Comparison of ENCODE assay signal across 12 mouse cellular contexts in genomic region chr6:13288500-13288899, GRCm38 (mm10).
A peak's percentile ranks its signal among the peaks of the same experiment; 100 is the strongest.
DNase-seq lines count a peak whose midpoint lies in the region; ATAC-seq and TF ChIP-seq lines count a peak whose summit lies in the region.
"Had no signal": no experiment of that assay in that cellular context is flagged by ENCODE, and none has a peak within 500 bp of the region (broad histone marks: within the 10 kb centered on the region; RNA-seq: fewer than 3 reads in every experiment).

No protein-coding gene starts in this region.

- no peaks in the 10 kb centered on the region for H3K36me3 ChIP-seq in hindbrain, postnatal 0 days (ENCODE audit: insufficient read depth, low read length)
- no peaks in the 10 kb centered on the region for H3K36me3 ChIP-seq in hindbrain, embryonic 13.5 days
- no peaks in the 10 kb centered on the region for H3K36me3 ChIP-seq in lung, postnatal 0 days (ENCODE audit: insufficient read depth, low read length)

- peak; percentile 66 for DNase-seq in hindbrain, postnatal 0 days (ENCODE audit: low spot score)
- DNase-seq in fat pad, adult 2 months (ENCODE audit: extremely low read depth, low read depth, low spot score) = peak; percentile 23
- peak; percentile 17 to 65 for DNase-seq in heart, postnatal 14 days
- peak; percentile 86 for DNase-seq in lung, postnatal 0 days (ENCODE audit: low spot score)
- DNase-seq in spleen, postnatal 10 days (ENCODE audit: low spot score in 2 of 2) = no peak
- DNase-seq in ovary, postnatal 14 days (ENCODE audit: low spot score) = no peak
- DNase-seq in testis, postnatal 14 days (ENCODE audit: low spot score) = no peak
- DNase-seq: gastrocnemius, postnatal 10 days; right cerebral cortex, adult 18-20 months; thymus, postnatal 25 days had no signal

- ATAC-seq in hindbrain, postnatal 0 days = peak; percentile 56
- no peak for ATAC-seq in hindbrain, embryonic 13.5 days (ENCODE audit: low FRiP score)
- peak; percentile 95 for ATAC-seq in lung, postnatal 0 days
- ATAC-seq: midbrain, embryonic 16.5 days had no signal

- H3K27ac ChIP-seq in hindbrain, postnatal 0 days = no peak overlapping the region
- no peak overlapping the region for H3K27ac ChIP-seq in hindbrain, embryonic 13.5 days
- no peak overlapping the region for H3K27ac ChIP-seq in lung, postnatal 0 days (ENCODE audit: low read length)

- H3K9ac ChIP-seq in hindbrain, postnatal 0 days (replicated peaks; ENCODE audit: low read length) = no peak overlapping the region
- H3K9ac ChIP-seq in hindbrain, embryonic 13.5 days = no peak overlapping the region
- H3K9ac ChIP-seq in lung, postnatal 0 days (replicated peaks; ENCODE audit: low read depth) = no peak overlapping the region

- no peaks in the 10 kb centered on the region for H3K4me1 ChIP-seq in hindbrain, postnatal 0 days (ENCODE audit: insufficient read depth, low read length)
- H3K4me1 ChIP-seq in hindbrain, embryonic 13.5 days (replicated peaks) = no peaks in the 10 kb centered on the region
- no peaks in the 10 kb centered on the region for H3K4me1 ChIP-seq in lung, postnatal 0 days (ENCODE audit: insufficient read depth, low read depth, low read length)

- TF ChIP-seq EP300 in lung, postnatal 0 days (IDR thresholded peaks at IDR 0.05) = no peak

- no peak for TF ChIP-seq CTCF in hindbrain, postnatal 0 days (IDR thresholded peaks at IDR 0.05; ENCODE audit: low read depth)
- no peak for TF ChIP-seq CTCF in lung, postnatal 0 days (IDR thresholded peaks at IDR 0.05)

- WGBS in hindbrain, postnatal 0 days = 45% methylated on average over 1 of the region's 1 CpGs
- WGBS in hindbrain, embryonic 13.5 days = 74% methylated on average over 1 of the region's 1 CpGs
- WGBS in lung, postnatal 0 days = 22% methylated on average over 1 of the region's 1 CpGs

- H3K9me3 ChIP-seq in hindbrain, postnatal 0 days (ENCODE audit: low read length) = no peaks in the 10 kb centered on the region
- no peaks in the 10 kb centered on the region for H3K9me3 ChIP-seq in hindbrain, embryonic 13.5 days
- no peaks in the 10 kb centered on the region for H3K9me3 ChIP-seq in lung, postnatal 0 days (ENCODE audit: low read length)

- no peak overlapping the region for H3K4me2 ChIP-seq in hindbrain, postnatal 0 days (ENCODE audit: low read depth, low read length)
- no peak overlapping the region for H3K4me2 ChIP-seq in hindbrain, embryonic 13.5 days
- no peak overlapping the region for H3K4me2 ChIP-seq in lung, postnatal 0 days (replicated peaks; ENCODE audit: low read depth, low read length)

- H3K4me3 ChIP-seq in hindbrain, postnatal 0 days (ENCODE audit: low read length) = no peak overlapping the region
- H3K4me3 ChIP-seq in hindbrain, embryonic 13.5 days = no peak overlapping the region
- H3K4me3 ChIP-seq in lung, postnatal 0 days (ENCODE audit: low read depth, low read length) = no peak overlapping the region

- intact Hi-C loops in heart, postnatal 14 days (cut with DNase I) = loop anchor here (5.0 to 10.0 kb wide), 3 partner anchors 916 to 1214 kb away; no protein-coding TSS in a partner anchor

- H3K27me3 ChIP-seq in hindbrain, postnatal 0 days (ENCODE audit: insufficient read depth, low read length) = no peaks in the 10 kb centered on the region
- no peaks in the 10 kb centered on the region for H3K27me3 ChIP-seq in hindbrain, embryonic 13.5 days
- no peaks in the 10 kb centered on the region for H3K27me3 ChIP-seq in lung, postnatal 0 days (replicated peaks; ENCODE audit: insufficient read depth, low read length)

Comparison
In these comparisons a context has a peak if more than half of its experiments do, and no peak if none do; other contexts are left out.
1. DNase-seq: peak in hindbrain, postnatal 0 days (single experiment), fat pad, adult 2 months (single experiment), heart, postnatal 14 days (2 of 2) and lung, postnatal 0 days (single experiment); none in spleen, postnatal 10 days (0 of 2), ovary, postnatal 14 days (single experiment) and testis, postnatal 14 days (single experiment).